Mouse (Mus musculus): ENCODE data around the gene Hist3h2ba.

GRCm38 (mm10) chr11:58939088-58939439 lies 9.7 kb upstream of the Hist3h2ba start:
- TF ChIP-seq CTCF (IDR thresholded peaks at IDR 0.05; ENCODE audit: control insufficient read depth, insufficient read depth, low read length) (no peak), POLR2A (IDR thresholded peaks at IDR 0.05; ENCODE audit: borderline replicate concordance, control insufficient read depth, low read depth, low read length) (no peak)

All from bone marrow, adult 2 months (tissue).